Mouse (Mus musculus): ENCODE results near the gene Plet1.

GRCm38 (mm10) chr9:50457596-50457995 is 36.7 kb upstream of the Plet1 start:
- TF ChIP-seq CTCF (IDR thresholded peaks at IDR 0.05; ENCODE audit: extremely low read depth, insufficient read length, insufficient replicate concordance, low read depth, low read length), result no peak
- TF ChIP-seq POLR2A (IDR thresholded peaks at IDR 0.05; ENCODE audit: low read depth, low read length), result no peak

All from small intestine, adult 2 months (tissue).